Mouse (Mus musculus): Measurements from ENCODE around the gene Baiap2l1. TPM values are rescaled to one million over a fixed set of nuclear protein-coding genes. Genes with fewer than 3 reads are reported as not detected.
A peak's percentile ranks its signal among the peaks of the same experiment; 100 is the strongest.
"Not testable (repeated sequence)": the region's sequence is repeated elsewhere in the genome, so short reads cannot be mapped to it uniquely, and the experiment has no call there.

The Baiap2l1 gene
- 0.42 and 0.55 TPM in 2 replicates for polyA plus RNA-seq (2012; rRNA removed)

- peak in 1 of 2 experiments; percentile 24 for DNase-seq (ENCODE audit: extremely low spot score in 1 of 2, low spot score in 1 of 2)
Measured at GRCm38 (mm10) chr5:144357881-144358591, at the start of gene Baiap2l1. TSS of gene Baiap2l1 (minus strand) at chr5:144358112.

DNA sequence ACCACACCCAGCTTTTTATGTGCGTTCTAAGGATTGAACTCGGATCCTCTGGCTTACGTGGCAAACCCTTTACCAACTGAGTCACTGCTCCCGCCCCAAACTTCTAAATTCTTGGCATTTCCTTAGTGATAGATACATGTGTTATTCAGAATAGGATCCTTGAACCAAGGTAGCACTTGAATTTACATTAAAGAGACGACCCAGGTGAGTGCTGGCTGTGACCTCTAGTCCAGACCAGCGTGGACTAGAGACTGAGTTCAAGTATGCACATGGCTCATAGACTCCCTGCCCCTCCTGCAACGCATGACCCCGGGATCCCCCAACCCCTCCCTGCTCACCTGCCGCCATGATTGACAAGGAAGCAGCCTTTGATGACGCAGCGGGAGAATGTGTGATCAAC, 48.3 kb upstream of the Baiap2l1 start:
- no peak for DNase-seq (ENCODE audit: extremely low spot score in 1 of 2, low spot score in 1 of 2)

DNA sequence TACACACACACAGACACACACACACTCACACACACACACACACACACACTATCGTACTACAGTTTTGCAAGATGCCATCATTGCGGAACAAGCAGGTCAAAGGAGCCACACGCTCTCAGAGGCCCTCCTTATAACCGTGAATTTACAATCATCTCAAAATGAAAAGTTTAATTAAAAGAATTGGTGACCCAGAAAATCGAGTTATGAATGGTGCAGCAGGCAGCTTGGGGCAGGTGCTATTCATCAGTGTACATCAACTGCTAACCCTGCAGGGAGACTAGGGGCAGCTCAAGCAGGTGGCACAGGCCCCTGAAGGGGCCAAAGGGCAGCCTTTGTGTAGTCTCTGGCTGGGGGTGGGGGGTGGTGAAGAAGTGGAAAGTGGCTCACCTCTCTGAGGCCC, 42.9 kb upstream of the Baiap2l1 start:
- DNase-seq (ENCODE audit: extremely low spot score in 1 of 2, low spot score in 1 of 2) = no peak

DNA sequence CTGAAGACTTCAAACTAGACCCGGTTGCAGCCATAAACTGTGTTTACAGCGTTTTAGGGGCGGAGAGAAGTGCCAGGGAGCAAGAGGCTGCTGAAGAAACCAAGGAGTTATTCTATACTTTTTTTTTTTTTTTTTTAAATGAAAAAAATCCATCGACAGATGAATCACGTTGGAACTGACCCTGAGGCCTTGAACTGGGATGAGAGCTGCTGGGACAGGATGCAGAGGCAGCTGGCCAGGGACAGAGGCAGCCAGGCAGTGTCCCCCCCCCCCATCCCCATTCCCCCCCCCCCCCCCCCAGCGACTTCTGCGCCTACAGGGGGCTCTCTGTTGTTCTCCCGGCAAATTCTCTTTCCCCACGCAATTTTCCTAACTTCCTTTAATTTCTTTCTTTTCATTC, 39.7 kb upstream of the Baiap2l1 start:
- no peak for DNase-seq (ENCODE audit: extremely low spot score in 1 of 2, low spot score in 1 of 2)

GRCm38 (mm10) chr5:144394142-144394541, 36.2 kb upstream of the Baiap2l1 start:
- DNase-seq (ENCODE audit: extremely low spot score in 1 of 2, low spot score in 1 of 2) = no peak

- DNase-seq (ENCODE audit: extremely low spot score in 1 of 2, low spot score in 1 of 2) = peak in 1 of 2 experiments; percentile 82
Measured at GRCm38 (mm10) chr5:144387851-144388250, 29.9 kb upstream of the Baiap2l1 start.

DNA sequence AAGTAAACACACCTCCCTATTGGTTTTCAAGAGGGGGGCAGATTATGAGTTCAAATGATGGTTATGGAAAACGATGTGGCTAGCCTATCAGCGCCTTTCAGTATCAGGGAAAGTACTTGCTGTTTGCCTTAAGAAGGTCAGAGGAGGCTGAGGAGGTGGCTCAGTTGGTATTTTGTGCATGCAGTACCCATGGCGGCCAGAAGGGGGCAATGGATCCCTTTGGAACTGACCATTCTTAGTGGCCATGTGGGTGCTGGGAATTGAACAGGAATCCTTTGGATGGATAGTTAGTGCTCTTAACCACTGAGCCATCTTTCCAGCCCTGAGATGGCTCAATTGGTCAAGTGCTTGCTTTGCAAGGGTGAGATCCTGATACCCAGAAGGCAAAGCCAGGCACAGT, 26.0 kb upstream of the Baiap2l1 start:
- DNase-seq (ENCODE audit: extremely low spot score in 1 of 2, low spot score in 1 of 2) = no peak

GRCm38 (mm10) chr5:144381782-144382181, 23.9 kb upstream of the Baiap2l1 start:
- DNase-seq (ENCODE audit: extremely low spot score in 1 of 2, low spot score in 1 of 2) = no peak

DNA sequence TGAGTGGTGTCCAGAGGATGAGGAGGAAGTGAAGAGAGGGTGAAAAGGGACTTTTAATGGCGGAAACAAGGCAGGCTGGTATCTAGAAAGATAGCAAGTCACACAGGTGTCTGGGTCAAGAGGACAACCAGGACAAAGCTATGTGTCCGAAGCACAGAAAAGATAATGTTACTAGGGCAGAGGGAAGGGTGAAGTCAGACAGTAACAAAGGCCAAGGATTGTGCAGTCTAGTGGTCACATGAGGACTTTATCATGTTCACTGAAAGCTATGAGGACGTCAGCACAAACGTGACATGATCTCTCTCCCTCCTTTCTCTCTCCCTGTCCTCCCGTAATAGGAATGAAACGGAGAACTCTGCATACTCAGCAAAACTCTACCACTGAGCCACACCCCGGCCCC, 22.8 kb upstream of the Baiap2l1 start:
- DNase-seq (ENCODE audit: extremely low spot score in 1 of 2, low spot score in 1 of 2) = no peak

GRCm38 (mm10) chr5:144379431-144379830, 21.5 kb upstream of the Baiap2l1 start:
- no peak for DNase-seq (ENCODE audit: extremely low spot score in 1 of 2, low spot score in 1 of 2)

- DNase-seq (ENCODE audit: extremely low spot score in 1 of 2, low spot score in 1 of 2) = no peak
Measured at GRCm38 (mm10) chr5:144372885-144373284, 15.0 kb upstream of the Baiap2l1 start.

DNA sequence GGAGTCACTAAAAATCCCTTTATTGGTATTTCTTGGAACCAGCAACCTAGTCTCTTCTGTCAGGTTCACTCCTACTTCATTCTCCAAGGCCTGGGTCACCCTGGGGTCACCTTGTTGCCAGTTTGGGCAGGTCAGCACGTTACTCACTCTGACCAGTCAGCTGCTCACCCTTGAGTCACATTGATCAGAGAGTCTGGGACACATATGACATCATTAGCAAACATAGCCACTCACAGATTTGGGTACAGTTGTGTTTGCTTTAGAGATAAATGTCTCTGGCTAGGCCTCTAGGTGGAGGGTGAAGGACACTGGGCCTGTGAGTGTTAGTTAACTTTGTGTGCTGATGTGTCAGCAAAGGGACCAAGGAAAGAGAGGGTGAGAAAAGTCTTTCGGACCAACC, 14.3 kb upstream of the Baiap2l1 start:
- no peak for DNase-seq (ENCODE audit: extremely low spot score in 1 of 2, low spot score in 1 of 2)

GRCm38 (mm10) chr5:144370986-144371385, 13.1 kb upstream of the Baiap2l1 start:
- DNase-seq (ENCODE audit: extremely low spot score in 1 of 2, low spot score in 1 of 2) = no peak

DNA sequence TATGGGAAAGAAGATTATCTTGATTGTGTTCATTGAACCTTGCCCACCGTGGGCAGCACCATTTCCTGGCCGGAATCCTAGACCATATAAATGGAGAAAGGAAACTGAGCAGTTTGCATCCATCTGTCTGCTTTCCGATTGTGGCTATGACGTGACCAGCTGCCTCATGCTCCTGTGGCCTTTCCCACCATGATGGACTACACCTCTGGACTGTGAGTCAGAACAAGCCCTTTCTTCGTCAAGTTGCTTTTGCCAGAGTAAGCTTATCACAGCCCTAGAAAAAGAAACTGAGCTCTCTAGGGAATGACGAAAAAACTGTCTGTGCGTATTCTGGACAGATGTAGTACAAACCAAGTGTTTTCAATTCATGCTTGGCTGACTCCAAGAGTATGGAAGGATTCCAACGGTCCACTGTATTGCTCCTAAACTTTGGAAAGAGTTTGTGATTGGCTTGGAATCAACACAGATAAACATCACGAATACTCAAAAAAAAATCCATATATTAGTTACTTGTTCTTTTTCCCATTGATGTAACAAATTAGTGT, 10.8 kb upstream of the Baiap2l1 start:
- DNase-seq (ENCODE audit: extremely low spot score in 1 of 2, low spot score in 1 of 2) = no peak

DNA sequence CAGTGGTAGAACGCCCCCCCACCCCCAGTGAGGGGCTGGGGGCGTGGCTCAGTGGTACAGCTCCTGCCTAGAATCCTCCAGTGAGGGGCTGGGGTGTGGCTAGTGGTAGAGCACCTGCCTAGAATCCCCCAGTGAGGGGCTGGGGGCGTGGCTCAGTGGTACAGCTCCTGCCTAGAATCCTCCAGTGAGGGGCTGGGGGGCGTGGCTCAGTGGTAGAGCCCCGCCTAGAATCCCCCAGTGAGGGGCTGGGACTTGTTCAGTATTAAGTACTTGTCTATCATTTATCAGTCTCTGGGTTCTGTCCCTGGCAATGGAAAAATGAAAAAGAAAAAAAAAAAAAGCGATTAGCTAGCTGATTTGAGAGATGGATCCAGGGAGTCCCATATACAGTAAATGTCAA, 8.6 kb upstream of the Baiap2l1 start:
- DNase-seq (ENCODE audit: extremely low spot score in 1 of 2, low spot score in 1 of 2) = not testable (repeated sequence)

GRCm38 (mm10) chr5:144364680-144365357, 6.9 kb upstream of the Baiap2l1 start:
- no peak for DNase-seq (ENCODE audit: extremely low spot score in 1 of 2, low spot score in 1 of 2)

DNA sequence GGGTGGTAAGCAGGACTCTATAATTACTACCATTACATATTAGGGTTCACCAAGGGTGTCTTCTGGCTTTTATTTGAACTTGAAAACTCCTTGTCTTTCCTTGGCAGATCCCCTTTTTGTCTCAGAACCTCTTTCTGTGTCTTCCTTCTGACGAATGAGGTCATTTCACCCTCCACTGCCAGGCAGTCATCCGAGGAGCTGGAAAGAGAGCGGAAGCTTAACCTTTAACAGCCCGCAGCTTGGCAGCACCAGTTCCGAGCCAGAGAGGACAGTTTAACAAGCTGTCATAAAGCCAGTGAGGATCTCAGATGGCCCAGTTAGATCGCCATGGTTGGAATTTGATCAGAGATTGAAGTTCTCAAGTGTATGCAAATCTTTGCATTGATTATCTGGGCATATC, 2.4 kb upstream of the Baiap2l1 start:
- no peak for DNase-seq (ENCODE audit: extremely low spot score in 1 of 2, low spot score in 1 of 2)

DNA sequence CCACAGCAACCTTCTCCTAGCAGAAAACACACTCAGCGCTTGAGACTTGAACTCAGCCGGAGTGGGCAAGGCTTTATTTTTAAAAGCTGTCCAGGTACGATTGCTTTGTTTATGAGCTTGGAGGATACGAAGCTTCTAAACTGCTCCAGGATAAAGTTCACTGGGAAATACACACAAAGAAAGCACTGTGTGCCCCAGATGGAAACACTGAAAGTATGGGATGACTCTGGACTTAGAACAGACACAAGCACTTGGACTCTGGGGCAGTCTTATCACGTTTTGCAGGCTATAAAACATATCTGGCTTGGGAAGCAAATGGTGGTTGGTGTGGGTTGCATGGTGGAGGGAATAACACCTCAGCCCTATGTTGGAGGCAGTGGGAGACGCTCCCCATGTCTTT, 2.0 kb upstream of the Baiap2l1 start:
- no peak for DNase-seq (ENCODE audit: extremely low spot score in 1 of 2, low spot score in 1 of 2)

DNA sequence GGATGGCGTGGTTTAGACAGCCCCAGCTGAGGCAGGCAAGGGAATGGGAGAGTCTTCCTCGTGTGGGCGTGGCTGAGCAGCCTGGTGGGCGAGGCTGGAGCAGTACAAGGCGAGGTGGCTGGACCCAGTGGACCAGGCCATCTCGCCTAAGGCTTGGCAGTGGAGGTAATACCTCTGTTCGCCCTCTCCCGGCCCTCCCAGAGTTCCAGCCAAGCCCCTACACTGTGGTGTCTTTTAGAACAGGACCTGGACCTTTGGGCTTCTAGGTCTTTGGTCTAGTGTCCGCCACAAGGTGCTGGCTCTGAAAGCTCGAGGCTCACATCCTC, 643 bp upstream of the Baiap2l1 start:
- DNase-seq (ENCODE audit: extremely low spot score in 1 of 2, low spot score in 1 of 2) = no peak

GRCm38 (mm10) chr5:144357551-144357880, 396 bp downstream of the Baiap2l1 start:
- DNase-seq (ENCODE audit: extremely low spot score in 1 of 2, low spot score in 1 of 2) = no peak

DNA sequence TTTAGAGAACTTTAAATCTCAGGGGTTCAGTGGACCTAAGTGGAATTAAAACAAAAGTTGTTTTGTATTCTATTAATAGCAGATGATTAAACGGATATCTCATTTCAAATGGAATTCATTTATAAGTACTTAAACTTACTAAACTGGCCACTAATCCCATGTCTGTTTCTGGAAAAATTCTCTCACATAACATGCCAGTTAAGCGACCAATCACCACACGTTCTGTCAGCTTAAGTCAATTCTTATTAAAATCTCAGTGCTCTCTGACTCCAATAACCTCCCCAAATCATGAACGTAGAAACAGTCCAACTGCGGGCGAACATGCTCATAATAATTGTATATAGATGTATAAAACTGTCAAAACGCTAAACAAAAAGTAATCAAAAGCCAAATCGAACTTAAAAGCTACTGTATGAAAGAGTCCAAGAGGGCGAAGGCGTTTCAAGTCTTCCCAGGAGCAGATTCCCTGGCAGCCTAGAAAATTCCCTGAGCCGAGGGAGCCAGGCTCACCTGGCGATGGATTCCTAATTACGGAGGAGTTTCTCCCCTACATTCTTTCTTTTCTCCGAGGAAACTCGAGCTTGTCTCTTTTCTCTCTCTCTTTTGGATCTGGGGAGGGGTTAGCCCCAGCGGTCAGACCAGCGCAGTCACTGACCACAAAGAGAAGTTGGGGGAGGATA, 996 bp downstream of the Baiap2l1 start:
- no peak for DNase-seq (ENCODE audit: extremely low spot score in 1 of 2, low spot score in 1 of 2)

Measured in frontal cortex, adult 2 months (tissue).